Mouse (Mus musculus): ENCODE measurements at regions not wholly inside any gene's neighbourhood (a gene's known extent, or its start where the extent isn't known, plus 50 kb on each side); places are given as distances from the start of the nearest gene placed in this dataset.
"Not testable (repeated sequence)": the region's sequence is repeated elsewhere in the genome, so short reads cannot be mapped to it uniquely, and the experiment has no call there.

- no peak for DNase-seq (ENCODE audit: low spot score)
These were observed 249.8 kb upstream of the Pbx1 start for GRCm38 (mm10) chr1:168681685-168682491.

GRCm38 (mm10) chr1:168680674-168681073 lies 248.6 kb upstream of the Pbx1 start:
- no peak for DNase-seq (ENCODE audit: low spot score)

DNA sequence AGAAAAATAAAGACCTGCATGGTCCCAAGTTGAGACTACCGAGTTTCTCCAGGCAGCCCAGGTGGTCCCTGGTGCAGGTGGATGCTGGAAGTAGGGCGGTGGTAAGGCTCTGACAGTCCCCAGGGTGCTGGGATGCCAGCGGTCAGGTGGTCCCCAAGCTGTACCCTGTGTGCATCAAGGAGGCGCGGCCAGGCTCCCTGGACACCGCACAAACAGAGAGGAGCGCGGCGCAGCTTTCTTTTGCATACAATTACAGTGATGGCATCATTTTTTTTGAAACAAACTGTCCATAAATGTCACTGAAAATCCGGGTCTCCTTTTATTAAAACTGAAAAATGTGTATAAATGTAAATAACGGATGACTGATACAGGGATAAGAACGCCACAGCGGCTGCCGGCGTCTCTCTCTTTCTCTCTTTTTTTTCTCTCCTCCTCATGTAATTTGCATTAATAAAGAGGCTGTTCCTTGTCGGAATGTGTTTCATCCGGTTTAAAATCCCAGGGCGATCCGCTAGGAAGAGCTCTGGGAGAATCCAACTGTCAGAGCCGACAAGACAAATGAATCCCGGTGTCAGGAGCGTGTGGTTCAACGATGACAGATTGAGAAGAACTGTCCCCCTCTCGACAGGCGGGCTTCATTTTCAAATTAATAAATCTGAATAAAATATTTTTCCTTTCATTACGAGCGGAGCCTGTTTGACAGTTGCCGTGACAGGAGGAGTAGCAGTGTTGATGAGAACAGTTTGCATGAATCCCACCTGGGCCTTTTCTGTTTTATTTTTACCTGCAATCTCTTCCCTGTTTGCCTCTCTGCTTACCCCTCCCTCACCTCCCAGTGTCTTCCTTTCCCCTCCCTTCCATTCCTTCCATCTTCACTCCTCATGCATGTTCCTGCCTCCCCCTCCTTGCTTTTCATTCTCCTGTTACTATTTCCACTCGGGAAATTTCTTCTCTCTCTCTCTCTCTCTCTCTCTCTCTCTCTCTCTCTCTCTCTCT lies 244.6 kb upstream of the Pbx1 start:
- DNase-seq (ENCODE audit: low spot score), result no peak

DNA sequence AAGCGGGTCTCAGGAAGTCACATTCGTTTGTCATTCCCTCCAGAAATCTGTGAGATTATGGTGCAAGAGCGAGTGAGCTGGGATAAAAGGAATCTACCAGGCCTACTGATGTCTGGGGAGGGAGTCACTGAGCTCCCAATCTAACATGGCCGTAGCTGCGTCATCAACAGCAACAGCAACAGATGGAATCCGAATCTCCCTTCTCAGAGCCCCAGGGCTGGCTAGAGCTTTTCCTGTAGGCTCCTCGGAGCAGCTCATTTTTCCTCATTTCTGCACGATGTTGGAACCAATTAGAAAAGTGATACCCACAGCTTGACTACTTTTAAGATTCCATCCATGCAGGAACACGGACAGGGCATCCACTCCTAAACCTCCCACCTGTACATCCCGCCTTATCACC lies 243.7 kb upstream of the Pbx1 start:
- DNase-seq (ENCODE audit: low spot score), result no peak

- DNase-seq (ENCODE audit: low spot score), result no peak
These were observed 230.8 kb upstream of the Pbx1 start for GRCm38 (mm10) chr1:168662755-168663284.

DNA sequence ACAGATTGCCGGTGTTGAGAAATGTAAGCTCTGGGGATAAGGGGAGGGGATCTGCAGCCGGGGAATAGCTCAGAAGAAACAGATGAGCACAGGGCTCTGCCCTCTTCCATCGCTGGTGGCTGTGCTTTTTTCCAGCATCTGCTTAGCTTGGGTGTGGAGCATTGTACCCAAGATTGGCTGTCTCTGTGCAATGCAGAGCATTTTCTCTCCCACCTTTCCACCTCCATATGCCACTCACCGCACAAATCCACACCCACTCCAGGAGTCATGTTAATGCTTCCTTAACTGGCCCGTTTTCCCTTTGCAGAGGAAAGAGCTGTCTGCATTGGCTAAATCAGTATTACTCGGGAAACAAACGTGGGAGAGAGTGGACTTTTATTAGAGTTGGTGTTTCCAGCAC lies 228.9 kb upstream of the Pbx1 start:
- DNase-seq (ENCODE audit: low spot score), result no peak

- no peak for DNase-seq (ENCODE audit: low spot score)
These were observed 227.5 kb upstream of the Pbx1 start for GRCm38 (mm10) chr1:168659578-168659977.

GRCm38 (mm10) chr1:168632837-168633236 lies 200.8 kb upstream of the Pbx1 start:
- no peak for DNase-seq (ENCODE audit: low spot score)

DNA sequence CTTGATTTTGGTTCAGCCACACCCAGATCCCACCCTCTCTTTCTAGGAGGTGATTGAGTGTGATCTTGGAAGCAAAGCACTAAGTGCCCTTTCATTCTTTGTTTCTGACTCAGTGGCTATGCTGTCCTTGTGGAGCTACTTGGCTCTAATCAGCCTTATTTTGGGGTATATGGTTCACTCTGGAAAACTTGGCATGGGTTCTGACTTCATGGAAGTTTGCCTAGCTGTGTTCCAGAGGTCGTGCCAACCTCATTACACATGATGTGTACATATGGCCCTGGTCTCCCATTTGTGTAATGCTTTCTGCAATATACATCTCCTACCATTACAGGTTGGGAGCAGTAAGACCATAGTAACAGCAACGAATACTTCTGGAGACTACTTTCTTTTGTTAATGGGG lies 199.9 kb upstream of the Pbx1 start:
- no peak for DNase-seq (ENCODE audit: low spot score)

- not testable (repeated sequence) for DNase-seq (ENCODE audit: low spot score)
These were observed 169.9 kb upstream of the Pbx1 start for GRCm38 (mm10) chr1:168601967-168602366.

DNA sequence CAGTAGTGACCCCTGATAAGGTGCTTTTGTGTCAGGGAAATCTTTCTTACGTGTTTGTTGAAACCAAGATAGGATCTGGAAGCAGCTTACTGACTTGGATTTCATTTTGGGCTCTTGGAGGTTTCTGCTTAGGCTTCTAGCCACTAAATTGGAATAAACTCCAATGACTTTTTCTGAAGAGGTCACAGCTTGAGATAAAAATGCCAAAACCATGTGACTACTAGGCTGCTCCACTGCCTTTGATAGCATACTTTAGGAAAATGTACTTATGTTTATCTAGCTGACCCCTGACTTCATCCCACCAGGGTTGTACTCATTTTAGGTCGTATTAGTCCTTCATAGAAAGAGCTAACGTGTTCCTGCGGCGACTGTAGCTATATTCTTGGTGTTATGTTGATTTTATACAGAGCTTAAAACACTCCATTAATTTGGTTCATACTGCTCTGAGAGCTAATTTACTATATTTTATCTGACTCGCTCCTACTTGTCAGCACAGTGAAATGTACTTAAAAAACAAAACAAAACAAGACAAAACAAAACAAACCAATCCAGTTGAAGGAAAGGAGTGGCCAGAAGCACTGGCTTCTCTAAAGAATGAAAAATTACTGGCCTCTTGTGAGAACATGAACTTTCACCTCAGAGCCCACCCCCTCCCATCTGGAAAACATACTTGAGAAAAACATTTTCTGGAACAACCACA lies 168.5 kb upstream of the Pbx1 start:
- DNase-seq (ENCODE audit: low spot score), result no peak

GRCm38 (mm10) chr1:168598191-168598667 lies 166.2 kb upstream of the Pbx1 start:
- peak; percentile 42 for DNase-seq (ENCODE audit: low spot score)

- no peak for DNase-seq (ENCODE audit: low spot score)
These were observed 165.4 kb upstream of the Pbx1 start for GRCm38 (mm10) chr1:168597495-168597894.

GRCm38 (mm10) chr1:168584137-168584536 lies 152.1 kb upstream of the Pbx1 start:
- DNase-seq (ENCODE audit: low spot score), result no peak

DNA sequence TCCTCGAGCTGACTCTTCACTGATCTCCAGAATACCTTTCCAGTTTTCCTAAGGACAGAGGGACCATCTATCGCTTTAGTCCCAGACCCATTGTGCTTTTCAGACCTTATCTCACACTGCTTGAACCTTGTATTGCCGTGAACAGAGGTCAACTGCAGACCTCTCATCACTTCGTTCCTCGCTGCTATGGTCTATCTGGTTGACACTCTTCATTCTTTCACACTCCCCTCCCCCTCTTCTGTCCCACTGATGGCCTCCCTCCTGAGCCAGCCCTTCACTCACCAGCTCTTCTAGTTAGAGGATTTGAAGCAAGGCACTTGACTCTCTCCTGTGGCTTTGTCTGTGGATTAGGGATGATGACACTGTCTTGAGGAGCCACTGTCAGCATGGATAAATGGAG lies 150.4 kb upstream of the Pbx1 start:
- DNase-seq (ENCODE audit: low spot score), result no peak

GRCm38 (mm10) chr1:168569930-168570515 lies 138.0 kb upstream of the Pbx1 start:
- DNase-seq (ENCODE audit: low spot score), result no peak

DNA sequence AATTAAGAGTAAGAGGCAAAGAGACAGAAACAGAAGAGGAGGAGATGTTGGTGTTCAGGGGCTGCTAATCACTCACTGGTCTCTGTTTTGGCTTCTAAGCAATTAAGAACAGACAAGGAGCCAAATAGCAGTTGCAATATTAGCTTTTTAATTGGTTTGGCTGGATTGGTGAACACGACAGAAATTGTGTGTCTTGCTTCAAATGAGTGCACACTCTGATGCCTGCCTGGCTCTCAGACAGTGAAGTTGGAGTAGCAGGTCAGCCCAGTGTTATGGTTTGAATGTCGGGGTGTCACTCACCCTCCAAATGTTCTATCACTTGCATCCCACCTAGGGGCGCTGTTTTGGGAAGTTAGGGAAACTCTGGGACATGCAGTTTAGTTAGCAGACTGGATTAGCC lies 120.3 kb upstream of the Pbx1 start:
- DNase-seq (ENCODE audit: low spot score), result no peak

GRCm38 (mm10) chr1:168549807-168550435 lies 117.9 kb upstream of the Pbx1 start:
- DNase-seq (ENCODE audit: low spot score), result no peak

GRCm38 (mm10) chr1:168546156-168546555 lies 114.1 kb upstream of the Pbx1 start:
- DNase-seq (ENCODE audit: low spot score), result no peak

DNA sequence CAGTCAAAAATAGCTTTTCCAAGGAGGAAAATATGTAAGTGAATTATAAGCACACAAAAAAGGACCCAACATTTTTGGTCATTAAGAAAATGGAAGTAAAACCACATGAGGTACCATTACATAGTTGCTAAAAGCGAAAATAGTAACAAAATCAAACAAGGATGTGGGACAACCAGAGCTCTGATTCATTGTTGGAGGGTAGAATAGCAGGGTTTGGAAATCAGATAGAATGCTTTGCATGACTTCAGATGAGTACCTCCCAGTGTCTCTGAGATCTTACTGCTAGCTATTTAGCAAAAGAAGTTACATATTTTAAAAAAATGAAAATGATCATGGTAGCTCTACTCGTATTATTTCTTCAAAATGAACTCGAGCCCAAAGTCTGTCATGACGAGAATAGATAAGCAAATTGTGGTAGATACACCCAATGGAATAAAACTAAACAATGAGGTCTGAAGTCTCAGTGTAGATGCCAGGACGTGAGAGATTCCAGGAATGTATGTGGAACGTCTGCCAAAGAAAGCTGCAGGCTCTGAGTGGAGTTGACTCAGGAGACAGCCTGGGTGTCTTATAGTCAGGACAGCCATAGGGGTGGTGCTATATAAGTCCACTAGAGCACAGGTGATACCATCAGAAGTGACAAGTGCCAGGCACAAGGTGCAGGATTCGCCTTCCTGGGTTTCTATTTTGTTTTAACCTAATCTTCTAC lies 113.2 kb upstream of the Pbx1 start:
- DNase-seq (ENCODE audit: low spot score), result no peak
